Mouse (Mus musculus): ENCODE measurements around the gene Cdk1.

GRCm38 (mm10) chr10:69399814-69400385 lies 47.2 kb upstream of the Cdk1 start:
- TF ChIP-seq CTCF (IDR thresholded peaks at IDR 0.05; ENCODE audit: control insufficient read depth, insufficient read depth, low read length), result no peak
- TF ChIP-seq POLR2A (IDR thresholded peaks at IDR 0.05; ENCODE audit: borderline replicate concordance, control insufficient read depth, low read depth, low read length), result no peak
